Mouse (Mus musculus) brain, embryonic 14.5 days (tissue): ENCODE results near the gene Nrxn2.

Experiments
- CTCF ChIP-seq: fragments of 200-500 bp; IDR thresholded peaks from 2 replicates; pipeline ENCODE4 v1.5.1; 2012; ENCODE audit warnings: inconsistent platforms, mild to moderate bottlenecking, moderate library complexity, borderline replicate concordance; ENCODE audit not compliant: insufficient read depth, insufficient read length; ENCODE audit errors: extremely low read depth
- POLR2A ChIP-seq: fragments of 200-500 bp; IDR thresholded peaks from 2 replicates; pipeline ENCODE4 v1.6.1; 2012; ENCODE audit warnings: mild to moderate bottlenecking, inconsistent platforms, borderline replicate concordance; ENCODE audit not compliant: poor library complexity, insufficient read depth, insufficient read length, severe bottlenecking; ENCODE audit errors: extremely low read depth

DNA sequence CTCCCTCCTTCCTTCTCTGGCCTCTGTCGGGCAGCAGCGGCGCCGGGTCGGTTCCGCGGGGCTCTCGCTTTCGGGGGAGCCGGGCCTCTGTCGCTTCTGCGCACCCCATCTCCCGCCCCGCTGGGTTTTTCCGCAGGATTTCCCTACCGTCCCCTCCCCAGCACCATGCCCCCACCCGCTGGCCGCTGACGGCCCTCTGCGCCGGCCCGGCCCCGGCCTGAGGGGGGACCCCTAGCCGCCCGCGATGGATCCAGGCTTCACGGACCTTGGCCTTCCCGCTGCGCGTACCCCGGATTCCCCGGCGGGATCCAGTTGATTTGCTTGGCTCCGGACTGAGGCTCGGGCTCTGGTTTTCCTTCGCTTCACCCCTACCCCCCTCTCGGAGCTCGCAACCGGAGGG, 79.3 kb downstream of the Nrxn2 start:
- TF ChIP-seq POLR2A = no peak
- no peak for TF ChIP-seq CTCF
